Mouse (Mus musculus): Measurements from ENCODE around the gene Inpp5k.

The Inpp5k gene

GRCm38 (mm10) chr11:75620136-75620780 lies 10.5 kb upstream of the Inpp5k start:
- DNase-seq (ENCODE audit: low read depth): peak; percentile 92

GRCm38 (mm10) chr11:75621426-75621825 lies 9.4 kb upstream of the Inpp5k start:
- DNase-seq (ENCODE audit: low read depth): peak; percentile 59

GRCm38 (mm10) chr11:75622588-75623329 lies 8.0 kb upstream of the Inpp5k start:
- DNase-seq (ENCODE audit: low read depth): no peak

- peak; percentile 54 for DNase-seq (ENCODE audit: low read depth)
These were observed 6.7 kb upstream of the Inpp5k start for GRCm38 (mm10) chr11:75624102-75624554.

- DNase-seq (ENCODE audit: low read depth): no peak
These were observed 5.0 kb upstream of the Inpp5k start for GRCm38 (mm10) chr11:75625820-75626219.

- DNase-seq (ENCODE audit: low read depth): no peak
These were observed 690 bp upstream of the Inpp5k start for GRCm38 (mm10) chr11:75630098-75630497.

GRCm38 (mm10) chr11:75631561-75632225 lies 905 bp downstream of the Inpp5k start:
- DNase-seq (ENCODE audit: low read depth): peak; percentile 72

GRCm38 (mm10) chr11:75632921-75633320 lies 2.1 kb downstream of the Inpp5k start:
- DNase-seq (ENCODE audit: low read depth): no peak

GRCm38 (mm10) chr11:75634801-75635200 lies 4.0 kb downstream of the Inpp5k start:
- DNase-seq (ENCODE audit: low read depth): no peak

GRCm38 (mm10) chr11:75635315-75635714 lies 4.5 kb downstream of the Inpp5k start:
- DNase-seq (ENCODE audit: low read depth): peak; percentile 29

GRCm38 (mm10) chr11:75643323-75643722 lies 12.5 kb downstream of the Inpp5k start:
- no peak for DNase-seq (ENCODE audit: low read depth)

GRCm38 (mm10) chr11:75644684-75645083 lies 13.9 kb downstream of the Inpp5k start:
- DNase-seq (ENCODE audit: low read depth): no peak

- DNase-seq (ENCODE audit: low read depth): peak; percentile 58
These were observed 17.0 kb downstream of the Inpp5k start for GRCm38 (mm10) chr11:75647681-75648211.

- DNase-seq (ENCODE audit: low read depth): no peak
These were observed 18.4 kb downstream of the Inpp5k start for GRCm38 (mm10) chr11:75649155-75649561.

- DNase-seq (ENCODE audit: low read depth): no peak
These were observed 19.5 kb downstream of the Inpp5k start, which contains the start of gene Myo1c for GRCm38 (mm10) chr11:75650311-75650710. Gene Myo1c, plus strand, starts transcription at chr11:75650504.

- DNase-seq (ENCODE audit: low read depth): no peak
These were observed 20.2 kb downstream of the Inpp5k start for GRCm38 (mm10) chr11:75650958-75651425.

- peak; percentile 90 for DNase-seq (ENCODE audit: low read depth)
These were observed 20.8 kb downstream of the Inpp5k start for GRCm38 (mm10) chr11:75651426-75652221.

- DNase-seq (ENCODE audit: low read depth): no peak
These were observed 21.6 kb downstream of the Inpp5k start for GRCm38 (mm10) chr11:75652222-75652941.

GRCm38 (mm10) chr11:75652942-75653684 lies 22.3 kb downstream of the Inpp5k start:
- peak; percentile 51 for DNase-seq (ENCODE audit: low read depth)
